Mouse (Mus musculus): Measurements from ENCODE around the gene Igf2.

GRCm38 (mm10) chr7:142613077-142613476 is 53.5 kb downstream of the Igf2 start:
- TF ChIP-seq CTCF (IDR thresholded peaks at IDR 0.05) (no peak), POLR2A (IDR thresholded peaks at IDR 0.05; ENCODE audit: insufficient read depth, low read depth, low read length) (no peak), EP300 (IDR thresholded peaks at IDR 0.05; ENCODE audit: insufficient read depth, low read depth, low read length) (no peak)

All from heart, adult 2 months (tissue).